Mouse (Mus musculus) testis, adult 2 months (tissue): Measurements from ENCODE around the gene Ppm1h.

Experiments used
- CTCF ChIP-seq: fragments of 200-500 bp; IDR thresholded peaks from 2 replicates; pipeline ENCODE4 v1.5.1; 2012; ENCODE audit warnings: low read depth, mild to moderate bottlenecking, inconsistent platforms, low read length, moderate library complexity; ENCODE audit not compliant: control insufficient read depth, insufficient read depth, insufficient replicate concordance
- POLR2A ChIP-seq: fragments of 200-500 bp; IDR thresholded peaks from 2 replicates; pipeline ENCODE4 v1.6.1; 2012; ENCODE audit warnings: low read depth, mild to moderate bottlenecking, inconsistent platforms, low read length, moderate library complexity; ENCODE audit not compliant: control insufficient read depth

DNA sequence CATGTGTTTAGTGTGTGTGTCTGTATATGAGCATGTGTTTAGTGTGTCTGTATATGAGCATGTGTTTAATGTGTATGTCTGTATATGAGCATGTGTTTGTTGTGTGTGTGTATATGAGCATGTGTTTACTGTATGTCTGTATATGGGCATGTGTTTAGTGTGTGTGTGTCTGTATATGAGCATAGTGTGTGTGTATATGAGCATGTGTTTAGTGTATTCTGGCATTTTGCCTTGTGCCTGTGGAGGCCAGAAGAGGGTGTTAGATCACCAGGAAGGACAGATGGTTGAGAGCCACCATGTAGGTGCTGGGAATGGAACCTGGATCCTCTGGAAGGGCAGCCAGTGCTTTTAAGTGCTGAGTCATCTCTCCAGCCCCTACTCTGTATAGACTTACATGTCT, 300.8 kb downstream of the Ppm1h start:
- no peak for TF ChIP-seq CTCF
- TF ChIP-seq POLR2A, result no peak
